Mouse (Mus musculus): Measurements from ENCODE around the gene Mybl2. TPM values are rescaled to one million over a fixed set of nuclear protein-coding genes. Genes with fewer than 3 reads are reported as not detected.

The Mybl2 gene
- total and polyA plus RNA-seq, 3 experiments, result 60.8 to 145 TPM; not detected in 1

GRCm38 (mm10) chr2:163086561-163086960, 32.1 kb downstream of the Mybl2 start:
- no peaks in the 10 kb centered on the region for H3K79me2 ChIP-seq (ENCODE audit: control insufficient read depth, insufficient read depth, low read length, poor library complexity)
- H3K9ac ChIP-seq (ENCODE audit: control insufficient read depth, low read depth, low read length, poor library complexity, severe bottlenecking), result no peak overlapping the region
- H3K27me3 ChIP-seq (ENCODE audit: control insufficient read depth in 1 of 2, insufficient read depth in 2 of 2, low read length in 2 of 2), result no peaks in the 10 kb centered on the region
- no peak for DNase-seq (ENCODE audit: low read depth, low spot score)
- no peak overlapping the region for H3K4me3 ChIP-seq (ENCODE audit: control insufficient read depth in 1 of 2, insufficient read depth in 1 of 2, low read depth in 2 of 2, low read length in 2 of 2)
- no peaks in the 10 kb centered on the region for H3K9me3 ChIP-seq (replicated peaks; ENCODE audit: insufficient read depth, low read length)
- TF ChIP-seq MAX (IDR thresholded peaks at IDR 0.05; ENCODE audit: low read length) (no peak), ELF1 (IDR thresholded peaks at IDR 0.05; ENCODE audit: low read depth, low read length) (no peak), HCFC1 (IDR thresholded peaks at IDR 0.05; ENCODE audit: low read depth, low read length) (no peak)
- no peak overlapping the region for H3K27ac ChIP-seq (ENCODE audit: control insufficient read depth, low read depth, low read length)
- H3K36me3 ChIP-seq (ENCODE audit: control insufficient read depth in 1 of 2, insufficient read depth in 2 of 2, low read length in 2 of 2), result no peaks in the 10 kb centered on the region; a peak in 1 of 4 replicates
- no peaks in the 10 kb centered on the region for H3K4me1 ChIP-seq (ENCODE audit: control insufficient read depth in 1 of 2, insufficient read depth in 2 of 2, low read length in 2 of 2)

GRCm38 (mm10) chr2:163087728-163088127, 33.2 kb downstream of the Mybl2 start, which contains the start of gene Gtsf1l:
Gtsf1l (minus strand) TSS chr2:163087855.
- Histone ChIP-seq H3K4me3 (ENCODE audit: control insufficient read depth in 1 of 2, insufficient read depth in 1 of 2, low read depth in 2 of 2, low read length in 2 of 2) (no peak within 1 kb of the TSS), H3K9me3 (replicated peaks; ENCODE audit: insufficient read depth, low read length) (no peaks in the 10 kb centered on the region), H3K36me3 (ENCODE audit: control insufficient read depth in 1 of 2, insufficient read depth in 2 of 2, low read length in 2 of 2) (no peaks in the 10 kb centered on the region; a peak in 1 of 4 replicates), H3K79me2 (ENCODE audit: control insufficient read depth, insufficient read depth, low read length, poor library complexity) (no peaks in the 10 kb centered on the region), H3K4me1 (ENCODE audit: control insufficient read depth in 1 of 2, insufficient read depth in 2 of 2, low read length in 2 of 2) (no peaks in the 10 kb centered on the region), H3K27ac (ENCODE audit: control insufficient read depth, low read depth, low read length) (no peak within 1 kb of the TSS), H3K27me3 (ENCODE audit: control insufficient read depth in 1 of 2, insufficient read depth in 2 of 2, low read length in 2 of 2) (no peaks in the 10 kb centered on the region), H3K9ac (ENCODE audit: control insufficient read depth, low read depth, low read length, poor library complexity, severe bottlenecking) (no peak within 1 kb of the TSS)
- no peak for DNase-seq (ENCODE audit: low read depth, low spot score)
- no peak for TF ChIP-seq USF2 (IDR thresholded peaks at IDR 0.05; ENCODE audit: borderline replicate concordance in 1 of 2, insufficient read depth in 1 of 2, low read depth in 1 of 2, low read length in 2 of 2)

GRCm38 (mm10) chr2:163089475-163090123, 35.1 kb downstream of the Mybl2 start:
- Histone ChIP-seq H3K27me3 (ENCODE audit: control insufficient read depth in 1 of 2, insufficient read depth in 2 of 2, low read length in 2 of 2) (no peaks in the 10 kb centered on the region), H3K9ac (ENCODE audit: control insufficient read depth, low read depth, low read length, poor library complexity, severe bottlenecking) (no peak overlapping the region), H3K9me3 (replicated peaks; ENCODE audit: insufficient read depth, low read length) (no peaks in the 10 kb centered on the region), H3K27ac (ENCODE audit: control insufficient read depth, low read depth, low read length) (no peak overlapping the region), H3K36me3 (ENCODE audit: control insufficient read depth in 1 of 2, insufficient read depth in 2 of 2, low read length in 2 of 2) (no peaks in the 10 kb centered on the region), H3K4me1 (ENCODE audit: control insufficient read depth in 1 of 2, insufficient read depth in 2 of 2, low read length in 2 of 2) (no peaks in the 10 kb centered on the region), H3K79me2 (ENCODE audit: control insufficient read depth, insufficient read depth, low read length, poor library complexity) (no peaks in the 10 kb centered on the region), H3K4me3 (ENCODE audit: control insufficient read depth in 1 of 2, insufficient read depth in 1 of 2, low read depth in 2 of 2, low read length in 2 of 2) (no peak overlapping the region)
- DNase-seq (ENCODE audit: low read depth, low spot score), result peak; percentile 52
- TF ChIP-seq RAD21 (IDR thresholded peaks at IDR 0.05; ENCODE audit: low read depth, low read length), result peak; percentile 50
- TF ChIP-seq MYB (IDR thresholded peaks at IDR 0.05; ENCODE audit: low read depth, low read length), result no peak
- TF ChIP-seq BHLHE40 (IDR thresholded peaks at IDR 0.05; ENCODE audit: borderline replicate concordance, low read depth, low read length), result no peak
- no peak for TF ChIP-seq HCFC1 (IDR thresholded peaks at IDR 0.05; ENCODE audit: low read depth, low read length)
- no peak for TF ChIP-seq USF2 (IDR thresholded peaks at IDR 0.05; ENCODE audit: borderline replicate concordance in 1 of 2, insufficient read depth in 1 of 2, low read depth in 1 of 2, low read length in 2 of 2)
- TF ChIP-seq MXI1 (IDR thresholded peaks at IDR 0.05; ENCODE audit: low read depth, low read length), result no peak
- TF ChIP-seq UBTF (IDR thresholded peaks at IDR 0.05; ENCODE audit: borderline replicate concordance, insufficient read depth, low read depth, low read length), result no peak
- TF ChIP-seq TAL1 (IDR thresholded peaks at IDR 0.05; ENCODE audit: low read length), result no peak
- TF ChIP-seq GATA1 (IDR thresholded peaks at IDR 0.05; ENCODE audit: low read depth, low read length), result no peak
- no peak for TF ChIP-seq SIN3A (IDR thresholded peaks at IDR 0.05; ENCODE audit: low read length)
- TF ChIP-seq ZKSCAN1 (IDR thresholded peaks at IDR 0.05; ENCODE audit: low read depth, low read length), result no peak
- TF ChIP-seq MEF2A (IDR thresholded peaks at IDR 0.05; ENCODE audit: extremely low read depth, insufficient replicate concordance, low read depth, low read length, poor library complexity, severe bottlenecking), result no peak
- TF ChIP-seq ETS1 (IDR thresholded peaks at IDR 0.05; ENCODE audit: low read depth, low read length), result no peak
- no peak for TF ChIP-seq ELF1 (IDR thresholded peaks at IDR 0.05; ENCODE audit: low read depth, low read length)
- TF ChIP-seq MAX (IDR thresholded peaks at IDR 0.05; ENCODE audit: low read length), result no peak
- TF ChIP-seq MAZ (IDR thresholded peaks at IDR 0.05; ENCODE audit: low read depth, low read length), result no peak
- peak; percentile 47 to 64 (median 64) for TF ChIP-seq CTCF (IDR thresholded peaks at IDR 0.05 in 2 of 3, conservative IDR thresholded peaks at IDR 0.05 in 1 of 3; ENCODE audit: control insufficient read depth in 1 of 3, insufficient read depth in 1 of 3, low read depth in 2 of 3, low read length in 3 of 3, poor library complexity in 1 of 3, severe bottlenecking in 1 of 3)
- TF ChIP-seq ZNF384 (IDR thresholded peaks at IDR 0.05; ENCODE audit: low read depth, low read length), result no peak
- peak; percentile 66 for TF ChIP-seq SMC3 (IDR thresholded peaks at IDR 0.05; ENCODE audit: low read depth, low read length)
- TF ChIP-seq POLR2AphosphoS5 (IDR thresholded peaks at IDR 0.05; ENCODE audit: borderline replicate concordance, low read depth, low read length), result no peak
- TF ChIP-seq RCOR1 (IDR thresholded peaks at IDR 0.05; ENCODE audit: low read depth, low read length), result no peak
- peak; percentile 32; the same call in 1 of the 2 replicates for TF ChIP-seq ZC3H11A (IDR thresholded peaks at IDR 0.05; ENCODE audit: low read depth, low read length)
- no peak for TF ChIP-seq KAT2A (conservative IDR thresholded peaks at IDR 0.05; ENCODE audit: low read depth, low read length)

All from MEL (cell line).